13 mouse cellular contexts compared by ENCODE assay signal in genomic region chr7:97590488-97590887, GRCm38 (mm10). TPM values are rescaled to one million over a fixed set of nuclear protein-coding genes. Genes with fewer than 3 reads are reported as not detected.
DNase-seq lines count a peak whose midpoint lies in the region; ATAC-seq and TF ChIP-seq lines count a peak whose summit lies in the region.
"Had no signal": no experiment of that assay in that cellular context is flagged by ENCODE, and none has a peak within 500 bp of the region (broad histone marks: within the 10 kb centered on the region; RNA-seq: fewer than 3 reads in every experiment).

No protein-coding gene starts in this region.

- no peak overlapping the region for H3K9ac ChIP-seq in forebrain, embryonic 12.5 days
- no peak overlapping the region for H3K9ac ChIP-seq in forebrain, embryonic 11.5 days (ENCODE audit: low read length)
- H3K9ac ChIP-seq in kidney, postnatal 0 days (ENCODE audit: low read depth, low read length) = no peak overlapping the region
- H3K9ac ChIP-seq in intestine, embryonic 16.5 days (ENCODE audit: low read depth, low read length) = no peak overlapping the region

- H3K27me3 ChIP-seq in forebrain, embryonic 12.5 days = no peaks in the 10 kb centered on the region
- H3K27me3 ChIP-seq in forebrain, embryonic 11.5 days (ENCODE audit: control insufficient read depth, insufficient read depth, low read length) = no peaks in the 10 kb centered on the region
- no peaks in the 10 kb centered on the region for H3K27me3 ChIP-seq in kidney, postnatal 0 days (ENCODE audit: insufficient read depth, low read length)
- no peaks in the 10 kb centered on the region for H3K27me3 ChIP-seq in intestine, embryonic 16.5 days (replicated peaks; ENCODE audit: control insufficient read depth, insufficient read depth, low read length)

- H3K27ac ChIP-seq in forebrain, embryonic 12.5 days = 0 out of 2 replicates have a peak overlapping the region, but pooled peaks have one; percentile 19
- H3K27ac ChIP-seq in forebrain, embryonic 11.5 days (ENCODE audit: low read depth, low read length) = no peak overlapping the region
- no peak overlapping the region for H3K27ac ChIP-seq in kidney, postnatal 0 days
- no peak overlapping the region for H3K27ac ChIP-seq in intestine, embryonic 16.5 days (ENCODE audit: low read length)
- H3K27ac ChIP-seq: forebrain, embryonic 10.5 days had no signal

- H3K36me3 ChIP-seq in forebrain, embryonic 12.5 days (replicated peaks) = peaks cover 8% of the 10 kb centered on the region
- H3K36me3 ChIP-seq in forebrain, embryonic 11.5 days (ENCODE audit: control insufficient read depth, insufficient read depth, low read length) = no peaks in the 10 kb centered on the region
- H3K36me3 ChIP-seq in kidney, postnatal 0 days (ENCODE audit: insufficient read depth, low read length) = no peaks in the 10 kb centered on the region
- no peaks in the 10 kb centered on the region for H3K36me3 ChIP-seq in intestine, embryonic 16.5 days (ENCODE audit: control insufficient read depth, insufficient read depth, low read length)

- no peak for ATAC-seq in forebrain, embryonic 12.5 days (ENCODE audit: low FRiP score)
- ATAC-seq in forebrain, embryonic 11.5 days (replicated peaks; ENCODE audit: low FRiP score) = no peak
- no peak for ATAC-seq in kidney, postnatal 0 days (replicated peaks; ENCODE audit: low FRiP score, low read depth)
- ATAC-seq in intestine, embryonic 16.5 days = peak; percentile 79
- ATAC-seq: lung, postnatal 0 days had no signal

- no peak for TF ChIP-seq CTCF in kidney, postnatal 0 days (IDR thresholded peaks at IDR 0.05; ENCODE audit: low read depth)

- 70% methylated on average over 3 of the region's 3 CpGs for WGBS in forebrain, embryonic 12.5 days
- 62% methylated on average over 3 of the region's 3 CpGs for WGBS in forebrain, embryonic 11.5 days
- WGBS in kidney, postnatal 0 days = 16% methylated on average over 3 of the region's 3 CpGs
- 10% methylated on average over 3 of the region's 3 CpGs for WGBS in intestine, embryonic 16.5 days

- no peak overlapping the region for H3K4me2 ChIP-seq in forebrain, embryonic 12.5 days
- no peak overlapping the region for H3K4me2 ChIP-seq in forebrain, embryonic 11.5 days (ENCODE audit: low read depth, low read length, severe bottlenecking)
- no peak overlapping the region for H3K4me2 ChIP-seq in kidney, postnatal 0 days (ENCODE audit: low read length)
- no peak overlapping the region for H3K4me2 ChIP-seq in intestine, embryonic 16.5 days (ENCODE audit: low read depth, low read length)

- no peak overlapping the region for H3K4me3 ChIP-seq in forebrain, embryonic 12.5 days (replicated peaks)
- no peak overlapping the region for H3K4me3 ChIP-seq in forebrain, embryonic 11.5 days (ENCODE audit: low read depth, low read length)
- H3K4me3 ChIP-seq in kidney, postnatal 0 days (replicated peaks; ENCODE audit: low read depth, low read length) = no peak overlapping the region
- no peak overlapping the region for H3K4me3 ChIP-seq in intestine, embryonic 16.5 days (ENCODE audit: low read length)
- H3K4me3 ChIP-seq: forebrain, embryonic 10.5 days had no signal

- no peak for DNase-seq in forebrain, embryonic 11.5 days (ENCODE audit: low spot score)
- peak; percentile 8 for DNase-seq in kidney, postnatal 0 days (ENCODE audit: low spot score)
- DNase-seq in kidney, adult 11 months = no peak
- DNase-seq in retina, embryonic 14.5 days (ENCODE audit: low spot score) = peak; percentile 23
- DNase-seq in thymus, postnatal 10 days (ENCODE audit: low spot score in 2 of 2) = no peak
- DNase-seq in adipocyte (ENCODE audit: low spot score) = no peak
- DNase-seq: adrenal gland, postnatal 14 days; cerebellum, adult 11 months; left cerebral cortex, postnatal 4 days had no signal

- H3K9me3 ChIP-seq in forebrain, embryonic 12.5 days = 0 out of 2 replicates have a peak, but pooled peaks cover 3% of the 10 kb centered on the region
- H3K9me3 ChIP-seq in forebrain, embryonic 11.5 days (ENCODE audit: control insufficient read depth, low read length) = no peaks in the 10 kb centered on the region
- H3K9me3 ChIP-seq in kidney, postnatal 0 days (replicated peaks; ENCODE audit: low read length) = no peaks in the 10 kb centered on the region
- no peaks in the 10 kb centered on the region for H3K9me3 ChIP-seq in intestine, embryonic 16.5 days (ENCODE audit: control insufficient read depth, low read length)

- H3K4me1 ChIP-seq in forebrain, embryonic 12.5 days = peaks cover 8% of the 10 kb centered on the region
- 0 out of 2 replicates have a peak, but pooled peaks cover 3% of the 10 kb centered on the region for H3K4me1 ChIP-seq in forebrain, embryonic 11.5 days (replicated peaks; ENCODE audit: control insufficient read depth, insufficient read depth, low read length)
- H3K4me1 ChIP-seq in kidney, postnatal 0 days (replicated peaks; ENCODE audit: insufficient read depth, low read length) = peaks cover 20% of the 10 kb centered on the region
- peaks cover 8% of the 10 kb centered on the region; the same call in 1 of the 2 replicates for H3K4me1 ChIP-seq in intestine, embryonic 16.5 days (ENCODE audit: control insufficient read depth, insufficient read depth, low read length)

RNA-seq across cellular contexts. Expression of gene Rsf1, which starts 10.8 kb away (rescaled TPM):
- 38.0 TPM in 2 replicates for polyA plus RNA-seq in forebrain, embryonic 12.5 days (2016; fragmentation: Nextera tagmentation; extraction: Ambion mirVana)
- polyA plus RNA-seq in forebrain, embryonic 11.5 days (2014; fragmentation: Nextera tagmentation; extraction: Ambion mirVana) = 25.7 and 25.8 TPM in 2 replicates
- polyA plus RNA-seq in kidney, postnatal 0 days (2015; fragmentation: Nextera tagmentation; extraction: Ambion mirVana) = 17.7 and 22.0 TPM in 2 replicates
- 11.9 and 16.0 TPM in 2 replicates for polyA plus RNA-seq in intestine, embryonic 16.5 days (2015; fragmentation: Nextera tagmentation; extraction: Ambion mirVana)

RNA-seq across cellular contexts. Expression of gene Aamdc, which starts 11.2 kb away (rescaled TPM):
- 35.5 and 36.5 TPM in 2 replicates for polyA plus RNA-seq in forebrain, embryonic 12.5 days (2016; fragmentation: Nextera tagmentation; extraction: Ambion mirVana)
- 30.5 and 34.3 TPM in 2 replicates for polyA plus RNA-seq in forebrain, embryonic 11.5 days (2014; fragmentation: Nextera tagmentation; extraction: Ambion mirVana)
- 59.7 and 61.4 TPM in 2 replicates for polyA plus RNA-seq in kidney, postnatal 0 days (2015; fragmentation: Nextera tagmentation; extraction: Ambion mirVana)
- polyA plus RNA-seq in intestine, embryonic 16.5 days (2015; fragmentation: Nextera tagmentation; extraction: Ambion mirVana) = 78.6 and 81.8 TPM in 2 replicates

Comparison
In these comparisons a context has a peak if more than half of its experiments do, and no peak if none do; other contexts are left out.
1. DNase-seq: peak in kidney, postnatal 0 days (single experiment) and retina, embryonic 14.5 days (single experiment); none in forebrain, embryonic 11.5 days (single experiment), kidney, adult 11 months (single experiment), thymus, postnatal 10 days (0 of 2) and adipocyte (single experiment).